Mouse (Mus musculus): ENCODE measurements around the gene Lrrc17. TPM values are rescaled to one million over a fixed set of nuclear protein-coding genes. Genes with fewer than 3 reads are reported as not detected.

Lrrc17 gene
- polyA plus RNA-seq, 1 experiment from 2014 or later = 3.8 TPM

- peaks cover 10% of the 10 kb centered on the region for H3K4me1 ChIP-seq
- DNase-seq (ENCODE audit: extremely low spot score, low spot score) = no peak
- no peak overlapping the region for H3K4me3 ChIP-seq
- no peaks in the 10 kb centered on the region for H3K27me3 ChIP-seq (ENCODE audit: poor library complexity, severe bottlenecking)
- 86% methylated on average over 8 of the region's 8 CpGs for WGBS
- H3K27ac ChIP-seq = no peak overlapping the region
- H3K36me3 ChIP-seq (replicated peaks) = no peaks in the 10 kb centered on the region
- no peaks in the 10 kb centered on the region for H3K9me3 ChIP-seq
Observed at GRCm38 (mm10) chr5:21547005-21547404, 3.6 kb downstream of the Lrrc17 start.

GRCm38 (mm10) chr5:21553685-21554084, 10.3 kb downstream of the Lrrc17 start:
- no peaks in the 10 kb centered on the region for H3K27me3 ChIP-seq (ENCODE audit: poor library complexity, severe bottlenecking)
- H3K4me3 ChIP-seq = no peak overlapping the region
- no peaks in the 10 kb centered on the region for H3K4me1 ChIP-seq
- no peak for DNase-seq (ENCODE audit: extremely low spot score, low spot score)
- no peak overlapping the region for H3K27ac ChIP-seq
- WGBS = 87% methylated on average over 4 of the region's 4 CpGs
- H3K9me3 ChIP-seq = no peaks in the 10 kb centered on the region
- no peaks in the 10 kb centered on the region for H3K36me3 ChIP-seq (replicated peaks)

GRCm38 (mm10) chr5:21554732-21555131, 11.4 kb downstream of the Lrrc17 start:
- no peak for DNase-seq (ENCODE audit: extremely low spot score, low spot score)
- Histone ChIP-seq H3K4me1 (no peaks in the 10 kb centered on the region), H3K27ac (no peak overlapping the region), H3K9me3 (no peaks in the 10 kb centered on the region), H3K27me3 (ENCODE audit: poor library complexity, severe bottlenecking) (no peaks in the 10 kb centered on the region), H3K4me3 (no peak overlapping the region), H3K36me3 (replicated peaks) (no peaks in the 10 kb centered on the region)
- 89% methylated on average over 1 of the region's 1 CpGs for WGBS

GRCm38 (mm10) chr5:21556502-21556901, 13.1 kb downstream of the Lrrc17 start:
- no peak overlapping the region for H3K4me3 ChIP-seq
- DNase-seq (ENCODE audit: extremely low spot score, low spot score) = no peak
- no peaks in the 10 kb centered on the region for H3K36me3 ChIP-seq (replicated peaks)
- H3K9me3 ChIP-seq = no peaks in the 10 kb centered on the region
- no peaks in the 10 kb centered on the region for H3K27me3 ChIP-seq (ENCODE audit: poor library complexity, severe bottlenecking)
- no peaks in the 10 kb centered on the region for H3K4me1 ChIP-seq
- H3K27ac ChIP-seq = no peak overlapping the region
- 88% methylated on average over 3 of the region's 3 CpGs for WGBS

- Histone ChIP-seq H3K27ac (no peak overlapping the region), H3K4me3 (no peak overlapping the region), H3K36me3 (replicated peaks) (no peaks in the 10 kb centered on the region), H3K9me3 (no peaks in the 10 kb centered on the region), H3K4me1 (no peaks in the 10 kb centered on the region), H3K27me3 (ENCODE audit: poor library complexity, severe bottlenecking) (no peaks in the 10 kb centered on the region)
- no peak for DNase-seq (ENCODE audit: extremely low spot score, low spot score)
- WGBS = 84% methylated on average over 2 of the region's 2 CpGs
Observed at GRCm38 (mm10) chr5:21563936-21564335, 20.6 kb downstream of the Lrrc17 start.

GRCm38 (mm10) chr5:21565392-21566065, 22.2 kb downstream of the Lrrc17 start:
- no peaks in the 10 kb centered on the region for H3K9me3 ChIP-seq
- no peak for DNase-seq (ENCODE audit: extremely low spot score, low spot score)
- H3K4me1 ChIP-seq = no peaks in the 10 kb centered on the region
- H3K27ac ChIP-seq = no peak overlapping the region
- 92% methylated on average over 9 of the region's 9 CpGs for WGBS
- H3K4me3 ChIP-seq = no peak overlapping the region
- H3K27me3 ChIP-seq (ENCODE audit: poor library complexity, severe bottlenecking) = no peaks in the 10 kb centered on the region
- H3K36me3 ChIP-seq (replicated peaks) = no peaks in the 10 kb centered on the region

- Histone ChIP-seq H3K4me3 (no peak overlapping the region), H3K9me3 (no peaks in the 10 kb centered on the region), H3K36me3 (replicated peaks) (no peaks in the 10 kb centered on the region), H3K27me3 (ENCODE audit: poor library complexity, severe bottlenecking) (no peaks in the 10 kb centered on the region), H3K4me1 (no peaks in the 10 kb centered on the region), H3K27ac (no peak overlapping the region)
- no peak for DNase-seq (ENCODE audit: extremely low spot score, low spot score)
- 79% methylated on average over 1 of the region's 1 CpGs for WGBS
Observed at GRCm38 (mm10) chr5:21567784-21568183, 24.4 kb downstream of the Lrrc17 start.

- no peaks in the 10 kb centered on the region for H3K27me3 ChIP-seq (ENCODE audit: poor library complexity, severe bottlenecking)
- H3K36me3 ChIP-seq (replicated peaks) = no peaks in the 10 kb centered on the region
- DNase-seq (ENCODE audit: extremely low spot score, low spot score) = no peak
- 82% methylated on average over 3 of the region's 3 CpGs for WGBS
- no peak overlapping the region for H3K27ac ChIP-seq
- H3K9me3 ChIP-seq = no peaks in the 10 kb centered on the region
- no peak overlapping the region for H3K4me3 ChIP-seq
- H3K4me1 ChIP-seq = no peaks in the 10 kb centered on the region
Observed at GRCm38 (mm10) chr5:21572764-21573416, 29.5 kb downstream of the Lrrc17 start.

- Histone ChIP-seq H3K27me3 (ENCODE audit: poor library complexity, severe bottlenecking) (no peaks in the 10 kb centered on the region), H3K27ac (no peak overlapping the region), H3K9me3 (no peaks in the 10 kb centered on the region), H3K36me3 (replicated peaks) (no peaks in the 10 kb centered on the region), H3K4me3 (no peak overlapping the region), H3K4me1 (no peaks in the 10 kb centered on the region)
- WGBS = 84% methylated on average over 21 of the region's 21 CpGs
- no peak for DNase-seq (ENCODE audit: extremely low spot score, low spot score)
Observed at GRCm38 (mm10) chr5:21574386-21575209, 31.2 kb downstream of the Lrrc17 start.

GRCm38 (mm10) chr5:21575210-21575550, 31.8 kb downstream of the Lrrc17 start:
- no peaks in the 10 kb centered on the region for H3K36me3 ChIP-seq (replicated peaks)
- no peak overlapping the region for H3K27ac ChIP-seq
- H3K9me3 ChIP-seq = no peaks in the 10 kb centered on the region
- no peaks in the 10 kb centered on the region for H3K4me1 ChIP-seq
- WGBS = 87% methylated on average over 13 of the region's 13 CpGs
- H3K4me3 ChIP-seq = no peak overlapping the region
- no peaks in the 10 kb centered on the region for H3K27me3 ChIP-seq (ENCODE audit: poor library complexity, severe bottlenecking)
- no peak for DNase-seq (ENCODE audit: extremely low spot score, low spot score)

- no peaks in the 10 kb centered on the region for H3K4me1 ChIP-seq
- H3K4me3 ChIP-seq = no peak overlapping the region
- no peak for DNase-seq (ENCODE audit: extremely low spot score, low spot score)
- H3K27ac ChIP-seq = no peak overlapping the region
- no peaks in the 10 kb centered on the region for H3K9me3 ChIP-seq
- no peaks in the 10 kb centered on the region for H3K36me3 ChIP-seq (replicated peaks)
- no peaks in the 10 kb centered on the region for H3K27me3 ChIP-seq (ENCODE audit: poor library complexity, severe bottlenecking)
- 84% methylated on average over 3 of the region's 3 CpGs for WGBS
Observed at GRCm38 (mm10) chr5:21578136-21578535, 34.8 kb downstream of the Lrrc17 start.

- WGBS = 60% methylated on average over 6 of the region's 6 CpGs
- no peak overlapping the region for H3K27ac ChIP-seq
- H3K36me3 ChIP-seq (replicated peaks) = no peaks in the 10 kb centered on the region
- no peak overlapping the region for H3K4me3 ChIP-seq
- H3K4me1 ChIP-seq = no peaks in the 10 kb centered on the region
- peak; percentile 25 for DNase-seq (ENCODE audit: extremely low spot score, low spot score)
- H3K27me3 ChIP-seq (ENCODE audit: poor library complexity, severe bottlenecking) = no peaks in the 10 kb centered on the region
- no peaks in the 10 kb centered on the region for H3K9me3 ChIP-seq
Observed at GRCm38 (mm10) chr5:21586763-21587162, 43.4 kb downstream of the Lrrc17 start.

- Histone ChIP-seq H3K27me3 (ENCODE audit: poor library complexity, severe bottlenecking) (no peaks in the 10 kb centered on the region), H3K9me3 (no peaks in the 10 kb centered on the region), H3K36me3 (replicated peaks) (no peaks in the 10 kb centered on the region), H3K27ac (no peak overlapping the region), H3K4me3 (no peak overlapping the region), H3K4me1 (no peaks in the 10 kb centered on the region)
- no peak for DNase-seq (ENCODE audit: extremely low spot score, low spot score)
- WGBS = 82% methylated on average over 7 of the region's 7 CpGs
Observed at GRCm38 (mm10) chr5:21587683-21588082, 44.3 kb downstream of the Lrrc17 start.

All from forebrain, embryonic 10.5 days (tissue).